Comparison of ENCODE assay signal across 7 mouse cellular contexts in the genomic region with DNA sequence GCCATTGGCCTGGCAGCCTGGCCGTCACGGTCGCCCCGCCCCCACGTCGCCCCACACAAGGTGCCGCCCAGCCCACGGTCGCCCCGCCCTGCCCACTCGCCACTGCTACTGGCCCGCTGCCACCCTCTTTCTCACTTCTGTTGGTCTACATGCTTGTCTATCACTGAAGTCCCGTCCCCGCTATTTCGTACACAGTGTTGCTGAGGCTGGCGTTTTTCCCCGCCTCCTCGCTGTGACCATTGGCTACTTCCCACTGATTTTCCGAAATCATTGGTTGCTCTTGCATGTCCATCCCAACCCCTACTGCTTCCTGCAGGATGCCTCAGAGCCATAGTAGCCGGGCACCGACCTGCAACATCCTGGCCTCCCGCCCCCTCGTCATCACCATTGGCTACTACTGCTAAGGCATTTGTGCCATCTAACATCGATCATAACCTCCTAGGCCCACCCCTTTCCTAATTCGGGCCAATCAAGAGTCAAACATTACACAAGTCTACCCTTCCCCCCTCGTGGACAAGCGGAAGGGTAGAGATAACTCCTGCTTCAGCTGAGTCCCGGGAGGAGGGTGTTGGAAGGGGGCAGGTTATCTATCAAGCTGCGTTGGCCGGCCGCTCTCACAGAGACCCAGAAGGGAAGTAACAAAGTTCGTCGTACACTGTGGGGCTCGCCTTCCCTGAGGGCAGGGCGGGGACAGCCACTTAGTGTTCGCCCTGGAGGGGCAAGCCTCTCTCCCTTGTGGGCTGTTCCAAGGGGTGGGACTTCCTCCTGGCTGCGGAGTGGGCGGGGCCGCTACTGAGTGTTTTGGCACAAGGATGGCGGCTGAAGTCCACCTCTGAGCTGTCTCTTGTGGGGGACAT. TPM values are rescaled to one million over a fixed set of nuclear protein-coding genes. Genes with fewer than 3 reads are reported as not detected.
DNase-seq lines count a peak whose midpoint lies in the region; ATAC-seq and TF ChIP-seq lines count a peak whose summit lies in the region.

No protein-coding gene starts in this region.

- peaks cover 22% of the 10 kb centered on the region for H3K36me3 ChIP-seq in embryonic facial prominence, embryonic 10.5 days (replicated peaks)
- H3K36me3 ChIP-seq in intestine, postnatal 0 days (ENCODE audit: control insufficient read depth, insufficient read depth), result no peaks in the 10 kb centered on the region
- peaks cover 9% of the 10 kb centered on the region for H3K36me3 ChIP-seq in midbrain, embryonic 12.5 days
- no peaks in the 10 kb centered on the region for H3K36me3 ChIP-seq in small intestine, adult 2 months (ENCODE audit: control insufficient read depth, insufficient read depth, low read length)

- TF ChIP-seq POLR2A in small intestine, adult 2 months (IDR thresholded peaks at IDR 0.05; ENCODE audit: low read depth, low read length), result peak; percentile 53; the same call in 1 of the 2 replicates

- WGBS in embryonic facial prominence, embryonic 10.5 days, result under 1% methylated on average over 40 of the region's 40 CpGs
- under 1% methylated on average over 35 of the region's 40 CpGs for WGBS in intestine, postnatal 0 days
- under 1% methylated on average over 38 of the region's 40 CpGs for WGBS in midbrain, embryonic 12.5 days
- WGBS in small intestine, adult 2 months, result under 1% methylated on average over 40 of the region's 40 CpGs

- H3K4me3 ChIP-seq in embryonic facial prominence, embryonic 10.5 days, result peak overlapping the region; percentile 93
- peak overlapping the region; percentile 75 for H3K4me3 ChIP-seq in intestine, postnatal 0 days (ENCODE audit: low read depth, low read length)
- peak overlapping the region; percentile 97 for H3K4me3 ChIP-seq in midbrain, embryonic 12.5 days
- H3K4me3 ChIP-seq in small intestine, adult 2 months (ENCODE audit: low read depth, low read length), result peak overlapping the region; percentile 74

- peak; percentile 0; the same call in 1 of the 2 replicates for TF ChIP-seq CTCF in intestine, postnatal 0 days (IDR thresholded peaks at IDR 0.05; ENCODE audit: low read depth)
- TF ChIP-seq CTCF in small intestine, adult 2 months (IDR thresholded peaks at IDR 0.05; ENCODE audit: extremely low read depth, insufficient read length, insufficient replicate concordance, low read depth, low read length), result no peak

- H3K9me3 ChIP-seq in embryonic facial prominence, embryonic 10.5 days, result no peaks in the 10 kb centered on the region
- H3K9me3 ChIP-seq in intestine, postnatal 0 days (ENCODE audit: control insufficient read depth), result no peaks in the 10 kb centered on the region
- no peaks in the 10 kb centered on the region for H3K9me3 ChIP-seq in midbrain, embryonic 12.5 days

- H3K9ac ChIP-seq in intestine, postnatal 0 days (ENCODE audit: low read depth, low read length), result peak overlapping the region; percentile 55
- peak overlapping the region; percentile 72 for H3K9ac ChIP-seq in midbrain, embryonic 12.5 days (replicated peaks)

- DNase-seq in adrenal gland, postnatal 10 days, result peak; percentile 100
- DNase-seq in embryonic facial prominence, embryonic 10.5 days (ENCODE audit: low spot score), result peak; percentile 100
- DNase-seq in gonadal fat pad, adult 2 months (ENCODE audit: low read depth), result peak; percentile 100
- peak; percentile 100 for DNase-seq in left cerebral cortex, postnatal 4 days

- H3K4me1 ChIP-seq in embryonic facial prominence, embryonic 10.5 days, result peaks cover 32% of the 10 kb centered on the region
- peaks cover 17% of the 10 kb centered on the region for H3K4me1 ChIP-seq in intestine, postnatal 0 days (replicated peaks; ENCODE audit: control insufficient read depth, insufficient read depth, low read length)
- H3K4me1 ChIP-seq in midbrain, embryonic 12.5 days, result peaks cover 32% of the 10 kb centered on the region
- H3K4me1 ChIP-seq in small intestine, adult 2 months (ENCODE audit: control insufficient read depth, insufficient read depth, insufficient read length, low read length), result peaks cover 20% of the 10 kb centered on the region; the same call in 1 of the 2 replicates

- no peaks in the 10 kb centered on the region for H3K27me3 ChIP-seq in embryonic facial prominence, embryonic 10.5 days (replicated peaks; ENCODE audit: low read depth, poor library complexity, severe bottlenecking)
- H3K27me3 ChIP-seq in intestine, postnatal 0 days (replicated peaks; ENCODE audit: control insufficient read depth, insufficient read depth, low read length), result no peaks in the 10 kb centered on the region
- H3K27me3 ChIP-seq in midbrain, embryonic 12.5 days, result no peaks in the 10 kb centered on the region
- no peaks in the 10 kb centered on the region for H3K27me3 ChIP-seq in small intestine, adult 2 months (ENCODE audit: control insufficient read depth, insufficient read depth, low read length)

- intact Hi-C loops in left cerebral cortex, postnatal 4 days (cut with DNase I), result no loop called here

- peak overlapping the region; percentile 90 for H3K27ac ChIP-seq in embryonic facial prominence, embryonic 10.5 days (replicated peaks)
- peak overlapping the region; percentile 89 for H3K27ac ChIP-seq in intestine, postnatal 0 days (ENCODE audit: low read depth, low read length)
- H3K27ac ChIP-seq in midbrain, embryonic 12.5 days (replicated peaks), result peak overlapping the region; percentile 93
- H3K27ac ChIP-seq in small intestine, adult 2 months (ENCODE audit: insufficient read depth, low read depth, low read length), result peak overlapping the region; percentile 97

- peak; percentile 98 for ATAC-seq in intestine, postnatal 0 days
- ATAC-seq in midbrain, embryonic 12.5 days (ENCODE audit: low FRiP score, low read depth), result peak; percentile 98

- peak overlapping the region; percentile 89 for H3K4me2 ChIP-seq in intestine, postnatal 0 days (replicated peaks; ENCODE audit: low read depth)
- H3K4me2 ChIP-seq in midbrain, embryonic 12.5 days (replicated peaks), result peak overlapping the region; percentile 78

RNA-seq across cellular contexts. Expression of gene Rab40c, which starts 0.5 kb away (rescaled TPM):
- total RNA-seq in adrenal gland, postnatal 10 days (2021), result 10 to 100 TPM; 16.9 to 25.6 TPM
- 30.9 and 34.0 TPM in 2 replicates for polyA plus RNA-seq in embryonic facial prominence, embryonic 10.5 days (2016; fragmentation: Nextera tagmentation; extraction: Ambion mirVana)
- 49.5 and 51.3 TPM in 2 replicates for polyA plus RNA-seq in gonadal fat pad, adult 2 months (2012; rRNA removed)
- polyA plus RNA-seq in intestine, postnatal 0 days (2015; fragmentation: Nextera tagmentation; extraction: Ambion mirVana), result 15.8 and 16.9 TPM in 2 replicates
- total RNA-seq in left cerebral cortex, postnatal 4 days (2021), result 10 to 100 TPM; 47.0 to 47.2 TPM
- 38.0 and 38.8 TPM in 2 replicates for polyA plus RNA-seq in midbrain, embryonic 12.5 days (2016; fragmentation: Nextera tagmentation; extraction: Ambion mirVana)
- 20.7 and 43.4 TPM in 2 replicates for polyA plus RNA-seq in small intestine, adult 2 months (2012; rRNA removed)

RNA-seq across cellular contexts. Expression of gene Pigq, which starts 24.7 kb away (rescaled TPM):
- total RNA-seq in adrenal gland, postnatal 10 days (2021), result 100 to 1,000 TPM; 101 to 118 TPM
- 62.9 and 69.3 TPM in 2 replicates for polyA plus RNA-seq in embryonic facial prominence, embryonic 10.5 days (2016; fragmentation: Nextera tagmentation; extraction: Ambion mirVana)
- polyA plus RNA-seq in gonadal fat pad, adult 2 months (2012; rRNA removed), result 122 and 144 TPM in 2 replicates
- polyA plus RNA-seq in intestine, postnatal 0 days (2015; fragmentation: Nextera tagmentation; extraction: Ambion mirVana), result 34.9 and 37.2 TPM in 2 replicates
- total RNA-seq in left cerebral cortex, postnatal 4 days (2021), result 100 to 1,000 TPM in 1 of 2 experiments, 10 to 100 TPM in 1; 87.1 to 104 TPM
- 54.1 and 54.5 TPM in 2 replicates for polyA plus RNA-seq in midbrain, embryonic 12.5 days (2016; fragmentation: Nextera tagmentation; extraction: Ambion mirVana)
- 59.8 and 74.1 TPM in 2 replicates for polyA plus RNA-seq in small intestine, adult 2 months (2012; rRNA removed)

RNA-seq across cellular contexts. Expression of gene Nhlrc4, which starts 24.7 kb away (rescaled TPM):
- total RNA-seq in adrenal gland, postnatal 10 days (2021), result 1 to 10 TPM in 1 of 2 experiments, under 1 TPM in 1; 0.30 to 1.4 TPM
- 0.88 TPM in 1 of 2 replicates, not detected in the other for polyA plus RNA-seq in embryonic facial prominence, embryonic 10.5 days (2016; fragmentation: Nextera tagmentation; extraction: Ambion mirVana)
- 7.0 and 12.9 TPM in 2 replicates for polyA plus RNA-seq in gonadal fat pad, adult 2 months (2012; rRNA removed)
- not detected in 2 replicates for polyA plus RNA-seq in intestine, postnatal 0 days (2015; fragmentation: Nextera tagmentation; extraction: Ambion mirVana)
- not detected for total RNA-seq in left cerebral cortex, postnatal 4 days (2021)
- 0.26 and 0.61 TPM in 2 replicates for polyA plus RNA-seq in midbrain, embryonic 12.5 days (2016; fragmentation: Nextera tagmentation; extraction: Ambion mirVana)
- polyA plus RNA-seq in small intestine, adult 2 months (2012; rRNA removed), result 0.51 TPM in 1 of 2 replicates, not detected in the other

RNA-seq across cellular contexts. Expression of gene A930017K11Rik, which starts 32.4 kb away (rescaled TPM):
- not detected for total RNA-seq in adrenal gland, postnatal 10 days (2021)
- 0.35 and 0.36 TPM in 2 replicates for polyA plus RNA-seq in embryonic facial prominence, embryonic 10.5 days (2016; fragmentation: Nextera tagmentation; extraction: Ambion mirVana)
- 2.4 TPM in 2 replicates for polyA plus RNA-seq in gonadal fat pad, adult 2 months (2012; rRNA removed)
- 0.05 and 0.09 TPM in 2 replicates for polyA plus RNA-seq in intestine, postnatal 0 days (2015; fragmentation: Nextera tagmentation; extraction: Ambion mirVana)
- not detected for total RNA-seq in left cerebral cortex, postnatal 4 days (2021)
- polyA plus RNA-seq in midbrain, embryonic 12.5 days (2016; fragmentation: Nextera tagmentation; extraction: Ambion mirVana), result 0.13 and 0.14 TPM in 2 replicates
- polyA plus RNA-seq in small intestine, adult 2 months (2012; rRNA removed), result 0.04 TPM in 1 of 2 replicates, not detected in the other

RNA-seq across cellular contexts. Expression of gene Wfikkn1, which starts 39.4 kb away (rescaled TPM):
- total RNA-seq in adrenal gland, postnatal 10 days (2021), result 1 to 10 TPM in 1 of 2 experiments, under 1 TPM in 1; 0.78 to 2.7 TPM
- polyA plus RNA-seq in embryonic facial prominence, embryonic 10.5 days (2016; fragmentation: Nextera tagmentation; extraction: Ambion mirVana), result 7.8 and 12.6 TPM in 2 replicates
- 0.95 and 1.1 TPM in 2 replicates for polyA plus RNA-seq in gonadal fat pad, adult 2 months (2012; rRNA removed)
- polyA plus RNA-seq in intestine, postnatal 0 days (2015; fragmentation: Nextera tagmentation; extraction: Ambion mirVana), result 0.14 and 0.27 TPM in 2 replicates
- total RNA-seq in left cerebral cortex, postnatal 4 days (2021), result 1 to 10 TPM; 1.3 to 2.2 TPM
- polyA plus RNA-seq in midbrain, embryonic 12.5 days (2016; fragmentation: Nextera tagmentation; extraction: Ambion mirVana), result 0.52 and 0.60 TPM in 2 replicates
- 0.72 and 2.6 TPM in 2 replicates for polyA plus RNA-seq in small intestine, adult 2 months (2012; rRNA removed)

Comparison
In these comparisons a context has a peak if more than half of its experiments do, and no peak if none do; other contexts are left out.
1. Peak in every context shown above with its lines: DNase-seq, ATAC-seq, H3K4me3 ChIP-seq and H3K27ac ChIP-seq.